Mouse (Mus musculus) ES-E14 (cell line): ENCODE data around the gene Tbc1d10b. TPM values are rescaled to one million over a fixed set of nuclear protein-coding genes. Genes with fewer than 3 reads are reported as not detected.
"Not testable (repeated sequence)": the region's sequence is repeated elsewhere in the genome, so short reads cannot be mapped to it uniquely, and the experiment has no call there.

Experiments
- DNase-seq: peaks from one replicate; pipeline ENCODE4 v3.0.0-alpha.2; 2013; ENCODE audit warnings: low read depth, low spot score
- H3K27ac ChIP-seq: 2 replicates; pipeline ENCODE4 v1.5.1; 2012; ENCODE audit warnings: low read depth, mild to moderate bottlenecking, low read length, moderate library complexity, mixed read lengths; ENCODE audit not compliant: poor library complexity, insufficient read depth, severe bottlenecking
- H3K36me3 ChIP-seq: 2 replicates; pipeline ENCODE4 v1.6.1; 2012; ENCODE audit warnings: mild to moderate bottlenecking, low read length, moderate library complexity, mixed read lengths; ENCODE audit not compliant: control insufficient read depth, poor library complexity, insufficient read depth, severe bottlenecking
- H3K4me1 ChIP-seq, 2 experiments: fragments of 150-350 bp in 1 of 2; sonication (generic) in 1 of 2; 2 replicates each; pipeline ENCODE4 v1.6.1; 2012; ENCODE audit warnings: low read length in 2 of 2, mild to moderate bottlenecking in 1 of 2, mixed read lengths in 1 of 2; ENCODE audit not compliant: control insufficient read depth in 2 of 2, insufficient read depth in 2 of 2, poor library complexity in 1 of 2
- H3K4me3 ChIP-seq, 2 experiments: fragments of 150-350 bp in 1 of 2; sonication (generic) in 1 of 2; 2 replicates each; pipeline ENCODE4 v1.5.1; 2012; ENCODE audit warnings: low read length in 2 of 2, low read depth in 1 of 2, mild to moderate bottlenecking in 1 of 2, mixed read lengths in 1 of 2; ENCODE audit not compliant: insufficient read depth in 1 of 2, poor library complexity in 1 of 2, severe bottlenecking in 1 of 2
- H3K9ac ChIP-seq: 2 replicates; pipeline ENCODE4 v1.6.1; 2012; ENCODE audit warnings: low read depth, mild to moderate bottlenecking, low read length, mixed read lengths; ENCODE audit not compliant: poor library complexity, insufficient read depth, severe bottlenecking
- H3K9me3 ChIP-seq: fragments of 150-350 bp; sonication (generic); 2 replicates; pipeline ENCODE4 v1.6.1; 2012; ENCODE audit warnings: low read depth, mild to moderate bottlenecking, low read length; ENCODE audit not compliant: control insufficient read depth, insufficient read depth
- CHD2 ChIP-seq: IDR thresholded peaks from 2 replicates; pipeline ENCODE4 v1.6.1; 2014; ENCODE audit warnings: mild to moderate bottlenecking, low read depth, low read length, inconsistent platforms
- HCFC1 ChIP-seq: IDR thresholded peaks from 2 replicates; pipeline ENCODE4 v1.6.1; 2012; ENCODE audit warnings: low read length, inconsistent platforms, borderline replicate concordance; ENCODE audit not compliant: insufficient read depth
- MAFK ChIP-seq: IDR thresholded peaks from 2 replicates; pipeline ENCODE4 v1.6.1; 2014; ENCODE audit warnings: mild to moderate bottlenecking, low read depth, low read length, inconsistent platforms; ENCODE audit not compliant: insufficient read depth
- ZC3H11A ChIP-seq: IDR thresholded peaks from 2 replicates; pipeline ENCODE4 v1.6.1; 2012; ENCODE audit warnings: low read depth, mild to moderate bottlenecking, inconsistent platforms, low read length, borderline replicate concordance
- ZNF384 ChIP-seq: IDR thresholded peaks from 2 replicates; pipeline ENCODE4 v1.6.1; 2012; ENCODE audit warnings: low read depth, low read length, inconsistent platforms
- in situ Hi-C, 2 experiments: fragments of 600-800 bp; cut with MboI; formaldehyde crosslinking; loops; one replicate each; pipeline ENCODE4 v1.15.1; 2025; ENCODE audit warnings: low sequenced_read_pairs in 2 of 2, inconsistent platforms in 1 of 2; ENCODE audit not compliant: unreplicated experiment in 2 of 2
- total RNA-seq: library from RNA; depleted of rRNA; stranded (reverse); fragments of 300-350 nt; gene quantifications from 2 replicates; pipeline ENCODE4 v1.2.3, GENCODE M21; 2012

Gene Tbc1d10b
- total RNA-seq, 1 experiment: 63.3 TPM

GRCm38 (mm10) chr7:127183828-127184227 is 24.4 kb downstream of the Tbc1d10b start:
- no peak overlapping the region for H3K27ac ChIP-seq
- in situ Hi-C loops: no loop called here
- no peak for DNase-seq
- TF ChIP-seq ZC3H11A (no peak), HCFC1 (no peak)
- no peaks in the 10 kb centered on the region for H3K9me3 ChIP-seq
- H3K4me1 ChIP-seq: peaks cover 2 to 5% of the 10 kb centered on the region in 2 experiments; a peak in 2 of 4 replicates
- no peak overlapping the region for H3K4me3 ChIP-seq
- no peaks in the 10 kb centered on the region for H3K36me3 ChIP-seq
- H3K9ac ChIP-seq: no peak overlapping the region

GRCm38 (mm10) chr7:127183345-127183744 is 24.9 kb downstream of the Tbc1d10b start:
- Histone ChIP-seq H3K27ac (no peak overlapping the region), H3K36me3 (no peaks in the 10 kb centered on the region), H3K9ac (no peak overlapping the region), H3K9me3 (no peaks in the 10 kb centered on the region), H3K4me3 (no peak overlapping the region), H3K4me1 (peaks cover 0 to 3% of the 10 kb centered on the region in 2 experiments; a peak in 1 of 4 replicates)
- no peak for DNase-seq
- no peak for TF ChIP-seq ZNF384
- in situ Hi-C loops: no loop called here

- H3K4me1 ChIP-seq, H3K9ac ChIP-seq, H3K27ac ChIP-seq, H3K4me3 ChIP-seq, in situ Hi-C loops, H3K9me3 ChIP-seq, DNase-seq, H3K36me3 ChIP-seq: not testable (repeated sequence)
Measured at GRCm38 (mm10) chr7:127181724-127182123, 26.5 kb downstream of the Tbc1d10b start.

- Histone ChIP-seq H3K9me3 (no peaks in the 10 kb centered on the region), H3K9ac (no peak overlapping the region), H3K36me3 (no peaks in the 10 kb centered on the region), H3K4me1 (peaks cover 0 to 11% of the 10 kb centered on the region in 2 experiments; a peak in 1 of 4 replicates), H3K27ac (no peak overlapping the region), H3K4me3 (no peak overlapping the region)
- no peak for DNase-seq
- in situ Hi-C loops: no loop called here
- TF ChIP-seq CHD2 (no peak), HCFC1 (no peak), MAFK (no peak), ZC3H11A (no peak), ZNF384 (no peak)
Measured at GRCm38 (mm10) chr7:127180783-127181182, 27.5 kb downstream of the Tbc1d10b start.

- H3K27ac ChIP-seq: no peak overlapping the region
- no peak for DNase-seq
- no peak overlapping the region for H3K9ac ChIP-seq
- H3K4me1 ChIP-seq: peaks cover 0 to 11% of the 10 kb centered on the region in 2 experiments; a peak in 1 of 4 replicates
- in situ Hi-C loops: no loop called here
- no peak overlapping the region for H3K4me3 ChIP-seq
- H3K9me3 ChIP-seq: no peaks in the 10 kb centered on the region
- no peaks in the 10 kb centered on the region for H3K36me3 ChIP-seq
- TF ChIP-seq CHD2 (no peak), MAFK (no peak), HCFC1 (no peak)
Measured at GRCm38 (mm10) chr7:127176937-127177336, 31.3 kb downstream of the Tbc1d10b start.
